8 mouse cellular contexts compared by ENCODE assay signal in genomic region chr17:84385696-84386095, GRCm38 (mm10).
DNase-seq lines count a peak whose midpoint lies in the region; ATAC-seq and TF ChIP-seq lines count a peak whose summit lies in the region.
"Had no signal": no experiment of that assay in that cellular context is flagged by ENCODE, and none has a peak within 500 bp of the region (broad histone marks: within the 10 kb centered on the region; RNA-seq: fewer than 3 reads in every experiment).

No protein-coding gene starts in this region.

- no peaks in the 10 kb centered on the region for H3K9me3 ChIP-seq in heart, embryonic 10.5 days
- no peaks in the 10 kb centered on the region for H3K9me3 ChIP-seq in hindbrain, embryonic 13.5 days

- H3K4me1 ChIP-seq in kidney, adult 2 months (ENCODE audit: control insufficient read depth, insufficient read depth, low read length) = no peaks in the 10 kb centered on the region
- H3K4me1 ChIP-seq in heart, embryonic 10.5 days = no peaks in the 10 kb centered on the region
- H3K4me1 ChIP-seq in hindbrain, embryonic 13.5 days (replicated peaks) = peaks cover 5% of the 10 kb centered on the region; the same call in 1 of the 2 replicates

- no peak overlapping the region for H3K4me2 ChIP-seq in hindbrain, embryonic 13.5 days

- H3K27me3 ChIP-seq in kidney, adult 2 months (replicated peaks; ENCODE audit: control insufficient read depth, insufficient read depth, low read length) = no peaks in the 10 kb centered on the region
- H3K27me3 ChIP-seq in Patski = no peaks in the 10 kb centered on the region
- H3K27me3 ChIP-seq in heart, embryonic 10.5 days (ENCODE audit: insufficient read depth, poor library complexity, severe bottlenecking) = no peaks in the 10 kb centered on the region
- H3K27me3 ChIP-seq in hindbrain, embryonic 13.5 days = no peaks in the 10 kb centered on the region

- CTCF ChIA-PET in Patski (lab: Charles Lee) = interaction anchor here (1.3 kb wide), 1 partner anchor 194 kb away, joined by 3 read pairs; no protein-coding TSS in a partner anchor

- in situ Hi-C loops in Patski (cut with MboI; ENCODE audit: low pct_unique_long_range_greater_than_20kb) = loop anchor here (5.0 to 10.0 kb wide), 3 partner anchors 271 to 481 kb away; no protein-coding TSS in a partner anchor

- POLR2A ChIA-PET in Patski (lab: Charles Lee) = no interaction called here

- no peak overlapping the region for H3K27ac ChIP-seq in kidney, adult 2 months (ENCODE audit: insufficient read depth, low read depth, low read length)
- H3K27ac ChIP-seq in heart, embryonic 10.5 days = no peak overlapping the region
- no peak overlapping the region for H3K27ac ChIP-seq in hindbrain, embryonic 13.5 days

- ATAC-seq in CD4-positive, CD25-positive, alpha-beta regulatory T cell, adult 4 months = peak; percentile 62
- ATAC-seq in Patski = no peak
- ATAC-seq in hindbrain, embryonic 13.5 days (ENCODE audit: low FRiP score) = no peak

- TF ChIP-seq POLR2A in kidney, adult 2 months (IDR thresholded peaks at IDR 0.05; ENCODE audit: low read depth, low read length) = no peak

- 75% methylated on average over 6 of the region's 6 CpGs for WGBS in kidney, adult 2 months
- 90% methylated on average over 6 of the region's 6 CpGs for WGBS in heart, embryonic 10.5 days
- 90% methylated on average over 6 of the region's 6 CpGs for WGBS in hindbrain, embryonic 13.5 days

- no peak overlapping the region for H3K4me3 ChIP-seq in kidney, adult 2 months (ENCODE audit: insufficient read depth, low read depth, low read length)
- no peak overlapping the region for H3K4me3 ChIP-seq in heart, embryonic 10.5 days
- no peak overlapping the region for H3K4me3 ChIP-seq in hindbrain, embryonic 13.5 days

- TF ChIP-seq CTCF in kidney, adult 2 months (conservative IDR thresholded peaks at IDR 0.05; ENCODE audit: insufficient read depth, insufficient read length, low read depth, low read length) = 0 out of 2 replicates have a peak, but pooled peaks have one; percentile 6
- peak; percentile 62 for TF ChIP-seq CTCF in Patski (IDR thresholded peaks at IDR 0.05)

- no peak overlapping the region for H3K9ac ChIP-seq in hindbrain, embryonic 13.5 days

- peaks cover 4% of the 10 kb centered on the region; the same call in 1 of the 2 replicates for H3K36me3 ChIP-seq in kidney, adult 2 months (ENCODE audit: control insufficient read depth, insufficient read depth, low read length)
- peaks cover 49% of the 10 kb centered on the region for H3K36me3 ChIP-seq in heart, embryonic 10.5 days
- peaks cover 31% of the 10 kb centered on the region for H3K36me3 ChIP-seq in hindbrain, embryonic 13.5 days

- DNase-seq in kidney, adult 2 months = peak; percentile 40
- no peak for DNase-seq in kidney, postnatal 4 days
- no peak for DNase-seq in Patski (ENCODE audit: low read depth, low spot score)
- DNase-seq in lung, postnatal 36 days = peak; percentile 48
- DNase-seq in heart, embryonic 10.5 days (ENCODE audit: low spot score) = no peak
- DNase-seq: adrenal gland, postnatal 10 days had no signal

Comparison
In these comparisons a context has a peak if more than half of its experiments do, and no peak if none do; other contexts are left out.
1. DNase-seq: peak in kidney, adult 2 months (single experiment) and lung, postnatal 36 days (single experiment); none in kidney, postnatal 4 days (0 of 2), Patski (single experiment) and heart, embryonic 10.5 days (single experiment).